Mouse (Mus musculus) yolk sac, embryonic 10.5 days (tissue): ENCODE measurements around the gene Nck2.
A peak's percentile ranks its signal among the peaks of the same experiment; 100 is the strongest.
"Not testable (repeated sequence)": the region's sequence is repeated elsewhere in the genome, so short reads cannot be mapped to it uniquely, and the experiment has no call there.

Experiments
- DNase-seq: peaks from one replicate; pipeline ENCODE4 v3.0.0-alpha.2; 2017; ENCODE audit warnings: low spot score

The Nck2 gene

GRCm38 (mm10) chr1:43501920-43502791, 57.8 kb downstream of the Nck2 start:
- DNase-seq, result peak; percentile 26

- no peak for DNase-seq
These were observed 58.4 kb downstream of the Nck2 start for GRCm38 (mm10) chr1:43502792-43503146.

- DNase-seq, result no peak
These were observed 58.9 kb downstream of the Nck2 start for GRCm38 (mm10) chr1:43503261-43503660.

GRCm38 (mm10) chr1:43503676-43504075, 59.3 kb downstream of the Nck2 start:
- no peak for DNase-seq

GRCm38 (mm10) chr1:43504235-43504634, 59.9 kb downstream of the Nck2 start:
- no peak for DNase-seq

GRCm38 (mm10) chr1:43506638-43507037, 62.3 kb downstream of the Nck2 start:
- no peak for DNase-seq

- DNase-seq, result no peak
These were observed 63.4 kb downstream of the Nck2 start for GRCm38 (mm10) chr1:43507809-43508208.

- no peak for DNase-seq
These were observed 66.9 kb downstream of the Nck2 start for GRCm38 (mm10) chr1:43511256-43511655.

- DNase-seq, result no peak
These were observed 67.3 kb downstream of the Nck2 start for GRCm38 (mm10) chr1:43511667-43512066.

GRCm38 (mm10) chr1:43517405-43517804, 73.0 kb downstream of the Nck2 start:
- no peak for DNase-seq

GRCm38 (mm10) chr1:43520216-43520988, 76.0 kb downstream of the Nck2 start:
- no peak for DNase-seq

GRCm38 (mm10) chr1:43520989-43521371, 76.6 kb downstream of the Nck2 start:
- DNase-seq, result peak; percentile 7

GRCm38 (mm10) chr1:43521512-43521911, 77.1 kb downstream of the Nck2 start:
- DNase-seq, result no peak

GRCm38 (mm10) chr1:43521950-43522349, 77.6 kb downstream of the Nck2 start:
- no peak for DNase-seq

GRCm38 (mm10) chr1:43522976-43523375, 78.6 kb downstream of the Nck2 start:
- DNase-seq, result no peak

GRCm38 (mm10) chr1:43524332-43524731, 80.0 kb downstream of the Nck2 start:
- DNase-seq, result no peak

GRCm38 (mm10) chr1:43528275-43528674, 83.9 kb downstream of the Nck2 start:
- no peak for DNase-seq

GRCm38 (mm10) chr1:43529086-43529485, 84.7 kb downstream of the Nck2 start:
- no peak for DNase-seq

- no peak for DNase-seq
These were observed 86.1 kb downstream of the Nck2 start for GRCm38 (mm10) chr1:43530295-43531020.

GRCm38 (mm10) chr1:43531307-43531706, 86.9 kb downstream of the Nck2 start:
- DNase-seq, result no peak

- DNase-seq, result no peak
These were observed 87.9 kb downstream of the Nck2 start for GRCm38 (mm10) chr1:43532279-43532678.

- DNase-seq, result not testable (repeated sequence)
These were observed 89.1 kb downstream of the Nck2 start for GRCm38 (mm10) chr1:43533497-43533896.
